Mouse (Mus musculus): ENCODE measurements around the gene B630019K06Rik. TPM values are rescaled to one million over a fixed set of nuclear protein-coding genes. Genes with fewer than 3 reads are reported as not detected.

Gene B630019K06Rik
- polyA plus RNA-seq, 1 experiment from 2014 or later, result 20.7 TPM

- no peaks in the 10 kb centered on the region for H3K36me3 ChIP-seq
- ATAC-seq (ENCODE audit: low read depth), result no peak
- 59% methylated on average over 9 of the region's 9 CpGs for WGBS
Measured at GRCm38 (mm10) chrX:8921813-8922607, 29.8 kb downstream of the B630019K06Rik start.

GRCm38 (mm10) chrX:8927308-8927707, 35.1 kb downstream of the B630019K06Rik start:
- Histone ChIP-seq H3K4me2 (no peak overlapping the region), H3K9me3 (no peaks in the 10 kb centered on the region), H3K27me3 (no peaks in the 10 kb centered on the region), H3K4me1 (replicated peaks) (no peaks in the 10 kb centered on the region), H3K9ac (no peak overlapping the region), H3K36me3 (no peaks in the 10 kb centered on the region), H3K4me3 (no peak overlapping the region), H3K27ac (replicated peaks) (no peak overlapping the region)
- WGBS, result 29% methylated on average over 4 of the region's 4 CpGs
- ATAC-seq (ENCODE audit: low read depth), result no peak

More at GRCm38 (mm10) chrX:8921813-8922607, 29.8 kb downstream of the B630019K06Rik start:
- H3K9ac ChIP-seq, result no peak overlapping the region
- H3K4me2 ChIP-seq, result no peak overlapping the region
- H3K27me3 ChIP-seq, result no peaks in the 10 kb centered on the region
- no peaks in the 10 kb centered on the region for H3K4me1 ChIP-seq (replicated peaks)
- no peak overlapping the region for H3K4me3 ChIP-seq
- no peak overlapping the region for H3K27ac ChIP-seq (replicated peaks)
- no peaks in the 10 kb centered on the region for H3K9me3 ChIP-seq

GRCm38 (mm10) chrX:8944041-8944440, 51.9 kb downstream of the B630019K06Rik start:
- Histone ChIP-seq H3K27ac (replicated peaks) (no peak overlapping the region), H3K4me3 (no peak overlapping the region), H3K27me3 (no peaks in the 10 kb centered on the region), H3K36me3 (no peaks in the 10 kb centered on the region), H3K9ac (no peak overlapping the region), H3K4me2 (no peak overlapping the region), H3K9me3 (no peaks in the 10 kb centered on the region), H3K4me1 (replicated peaks) (no peaks in the 10 kb centered on the region)
- WGBS, result 80% methylated on average over 8 of the region's 8 CpGs
- no peak for ATAC-seq (ENCODE audit: low read depth)

Other genes starting within 250 kb of the B630019K06Rik start
- gene Ssxb8, start 201.5 kb upstream of the B630019K06Rik start, polyA plus RNA-seq (2015; fragmentation: Nextera tagmentation; extraction: Ambion mirVana), result not detected in 2 replicates
- not detected in 2 replicates for gene Ssx9, start 143.9 kb upstream of the B630019K06Rik start, polyA plus RNA-seq (2015; fragmentation: Nextera tagmentation; extraction: Ambion mirVana)
- not detected in 2 replicates for gene Ssxb5, start 88.7 kb upstream of the B630019K06Rik start, polyA plus RNA-seq (2015; fragmentation: Nextera tagmentation; extraction: Ambion mirVana)
- not detected in 2 replicates for gene Gm6592, start 48.4 kb upstream of the B630019K06Rik start, polyA plus RNA-seq (2015; fragmentation: Nextera tagmentation; extraction: Ambion mirVana)
- not detected in 2 replicates for gene Gm5751, start 18.1 kb upstream of the B630019K06Rik start, polyA plus RNA-seq (2015; fragmentation: Nextera tagmentation; extraction: Ambion mirVana)
- gene Fthl17b, start 70.6 kb downstream of the B630019K06Rik start, polyA plus RNA-seq (2015; fragmentation: Nextera tagmentation; extraction: Ambion mirVana), result not detected in 2 replicates
- not detected in 2 replicates for gene Fthl17c, start 84.2 kb downstream of the B630019K06Rik start, polyA plus RNA-seq (2015; fragmentation: Nextera tagmentation; extraction: Ambion mirVana)
- not detected in 2 replicates for gene Fthl17d, start 94.4 kb downstream of the B630019K06Rik start, polyA plus RNA-seq (2015; fragmentation: Nextera tagmentation; extraction: Ambion mirVana)
- gene Fthl17e, start 141.1 kb downstream of the B630019K06Rik start, polyA plus RNA-seq (2015; fragmentation: Nextera tagmentation; extraction: Ambion mirVana), result not detected in 2 replicates
- not detected in 2 replicates for gene Fthl17f, start 170.6 kb downstream of the B630019K06Rik start, polyA plus RNA-seq (2015; fragmentation: Nextera tagmentation; extraction: Ambion mirVana)
- gene 4930402K13Rik, start 212.2 kb downstream of the B630019K06Rik start, polyA plus RNA-seq (2015; fragmentation: Nextera tagmentation; extraction: Ambion mirVana), result not detected in 2 replicates